Mouse (Mus musculus): Measurements from ENCODE around the gene Npnt. TPM values are rescaled to one million over a fixed set of nuclear protein-coding genes. Genes with fewer than 3 reads are reported as not detected.

Gene Npnt
- polyA plus RNA-seq (2012; rRNA removed): 119 and 132 TPM in 2 replicates

- Histone ChIP-seq H3K4me1 (ENCODE audit: control insufficient read depth, insufficient read depth, low read length) (peaks cover 4% of the 10 kb centered on the region; the same call in 1 of the 2 replicates), H3K27ac (ENCODE audit: insufficient read depth, low read depth, low read length) (peak within 1 kb of the TSS; percentile 6)
Observed at GRCm38 (mm10) chr3:132949791-132950528, at the start of gene Npnt. Gene Npnt (minus strand): TSS chr3:132950291.

GRCm38 (mm10) chr3:132996299-132996698 is 46.2 kb upstream of the Npnt start:
- H3K27me3 ChIP-seq (replicated peaks; ENCODE audit: control insufficient read depth, insufficient read depth, low read length): no peaks in the 10 kb centered on the region
- H3K36me3 ChIP-seq (ENCODE audit: control insufficient read depth, insufficient read depth, low read length): no peaks in the 10 kb centered on the region
- no peak for DNase-seq
- 91% methylated on average over 9 of the region's 9 CpGs for WGBS
- no peak overlapping the region for H3K4me3 ChIP-seq (ENCODE audit: insufficient read depth, low read depth, low read length)
- H3K4me1 ChIP-seq (ENCODE audit: control insufficient read depth, insufficient read depth, low read length): no peaks in the 10 kb centered on the region
- TF ChIP-seq POLR2A (IDR thresholded peaks at IDR 0.05; ENCODE audit: low read depth, low read length): no peak
- no peak for TF ChIP-seq CTCF (conservative IDR thresholded peaks at IDR 0.05; ENCODE audit: insufficient read depth, insufficient read length, low read depth, low read length)
- no peak overlapping the region for H3K27ac ChIP-seq (ENCODE audit: insufficient read depth, low read depth, low read length)

More at GRCm38 (mm10) chr3:132949791-132950528, at the start of gene Npnt:
- no peaks in the 10 kb centered on the region for H3K36me3 ChIP-seq (ENCODE audit: control insufficient read depth, insufficient read depth, low read length)
- H3K4me3 ChIP-seq (ENCODE audit: insufficient read depth, low read depth, low read length): peak within 1 kb of the TSS; percentile 68
- peak; percentile 64 for DNase-seq
- 1% methylated on average over 82 of the region's 82 CpGs for WGBS
- 0 out of 2 replicates have a peak, but pooled peaks have one; percentile 16 for TF ChIP-seq CTCF (conservative IDR thresholded peaks at IDR 0.05; ENCODE audit: insufficient read depth, insufficient read length, low read depth, low read length)
- no peak for TF ChIP-seq POLR2A (IDR thresholded peaks at IDR 0.05; ENCODE audit: low read depth, low read length)
- no peaks in the 10 kb centered on the region for H3K27me3 ChIP-seq (replicated peaks; ENCODE audit: control insufficient read depth, insufficient read depth, low read length)

GRCm38 (mm10) chr3:132995904-132996267 is 45.8 kb upstream of the Npnt start:
- H3K36me3 ChIP-seq (ENCODE audit: control insufficient read depth, insufficient read depth, low read length): no peaks in the 10 kb centered on the region
- TF ChIP-seq CTCF (conservative IDR thresholded peaks at IDR 0.05; ENCODE audit: insufficient read depth, insufficient read length, low read depth, low read length) (no peak), POLR2A (IDR thresholded peaks at IDR 0.05; ENCODE audit: low read depth, low read length) (no peak)
- DNase-seq: no peak
- no peaks in the 10 kb centered on the region for H3K4me1 ChIP-seq (ENCODE audit: control insufficient read depth, insufficient read depth, low read length)
- H3K4me3 ChIP-seq (ENCODE audit: insufficient read depth, low read depth, low read length): no peak overlapping the region
- 88% methylated on average over 3 of the region's 3 CpGs for WGBS
- H3K27me3 ChIP-seq (replicated peaks; ENCODE audit: control insufficient read depth, insufficient read depth, low read length): no peaks in the 10 kb centered on the region
- H3K27ac ChIP-seq (ENCODE audit: insufficient read depth, low read depth, low read length): no peak overlapping the region

GRCm38 (mm10) chr3:132995172-132995903 is 45.2 kb upstream of the Npnt start:
- TF ChIP-seq CTCF (conservative IDR thresholded peaks at IDR 0.05; ENCODE audit: insufficient read depth, insufficient read length, low read depth, low read length) (no peak), POLR2A (IDR thresholded peaks at IDR 0.05; ENCODE audit: low read depth, low read length) (no peak)
- 72% methylated on average over 7 of the region's 7 CpGs for WGBS
- H3K27me3 ChIP-seq (replicated peaks; ENCODE audit: control insufficient read depth, insufficient read depth, low read length): no peaks in the 10 kb centered on the region
- DNase-seq: peak; percentile 18
- no peaks in the 10 kb centered on the region for H3K4me1 ChIP-seq (ENCODE audit: control insufficient read depth, insufficient read depth, low read length)
- no peak overlapping the region for H3K27ac ChIP-seq (ENCODE audit: insufficient read depth, low read depth, low read length)
- no peak overlapping the region for H3K4me3 ChIP-seq (ENCODE audit: insufficient read depth, low read depth, low read length)
- no peaks in the 10 kb centered on the region for H3K36me3 ChIP-seq (ENCODE audit: control insufficient read depth, insufficient read depth, low read length)

GRCm38 (mm10) chr3:132986188-132986587 is 36.1 kb upstream of the Npnt start:
- no peak overlapping the region for H3K27ac ChIP-seq (ENCODE audit: insufficient read depth, low read depth, low read length)
- H3K36me3 ChIP-seq (ENCODE audit: control insufficient read depth, insufficient read depth, low read length): no peaks in the 10 kb centered on the region; the same call in 1 of the 2 replicates
- no peaks in the 10 kb centered on the region for H3K27me3 ChIP-seq (replicated peaks; ENCODE audit: control insufficient read depth, insufficient read depth, low read length)
- DNase-seq: no peak
- H3K4me1 ChIP-seq (ENCODE audit: control insufficient read depth, insufficient read depth, low read length): no peaks in the 10 kb centered on the region
- WGBS: 90% methylated on average over 5 of the region's 5 CpGs
- no peak overlapping the region for H3K4me3 ChIP-seq (ENCODE audit: insufficient read depth, low read depth, low read length)
- no peak for TF ChIP-seq CTCF (conservative IDR thresholded peaks at IDR 0.05; ENCODE audit: insufficient read depth, insufficient read length, low read depth, low read length)
- no peak for TF ChIP-seq POLR2A (IDR thresholded peaks at IDR 0.05; ENCODE audit: low read depth, low read length)

- H3K27ac ChIP-seq (ENCODE audit: insufficient read depth, low read depth, low read length): no peak overlapping the region
- peak; percentile 21 for DNase-seq
- H3K4me1 ChIP-seq (ENCODE audit: control insufficient read depth, insufficient read depth, low read length): no peaks in the 10 kb centered on the region
- 30% methylated on average over 4 of the region's 4 CpGs for WGBS
- no peaks in the 10 kb centered on the region for H3K27me3 ChIP-seq (replicated peaks; ENCODE audit: control insufficient read depth, insufficient read depth, low read length)
- no peak overlapping the region for H3K4me3 ChIP-seq (ENCODE audit: insufficient read depth, low read depth, low read length)
- no peak for TF ChIP-seq POLR2A (IDR thresholded peaks at IDR 0.05; ENCODE audit: low read depth, low read length)
- TF ChIP-seq CTCF (conservative IDR thresholded peaks at IDR 0.05; ENCODE audit: insufficient read depth, insufficient read length, low read depth, low read length): no peak
- H3K36me3 ChIP-seq (ENCODE audit: control insufficient read depth, insufficient read depth, low read length): no peaks in the 10 kb centered on the region; the same call in 1 of the 2 replicates
Observed at GRCm38 (mm10) chr3:132983845-132984485, 33.9 kb upstream of the Npnt start.
